In the genomic region with DNA sequence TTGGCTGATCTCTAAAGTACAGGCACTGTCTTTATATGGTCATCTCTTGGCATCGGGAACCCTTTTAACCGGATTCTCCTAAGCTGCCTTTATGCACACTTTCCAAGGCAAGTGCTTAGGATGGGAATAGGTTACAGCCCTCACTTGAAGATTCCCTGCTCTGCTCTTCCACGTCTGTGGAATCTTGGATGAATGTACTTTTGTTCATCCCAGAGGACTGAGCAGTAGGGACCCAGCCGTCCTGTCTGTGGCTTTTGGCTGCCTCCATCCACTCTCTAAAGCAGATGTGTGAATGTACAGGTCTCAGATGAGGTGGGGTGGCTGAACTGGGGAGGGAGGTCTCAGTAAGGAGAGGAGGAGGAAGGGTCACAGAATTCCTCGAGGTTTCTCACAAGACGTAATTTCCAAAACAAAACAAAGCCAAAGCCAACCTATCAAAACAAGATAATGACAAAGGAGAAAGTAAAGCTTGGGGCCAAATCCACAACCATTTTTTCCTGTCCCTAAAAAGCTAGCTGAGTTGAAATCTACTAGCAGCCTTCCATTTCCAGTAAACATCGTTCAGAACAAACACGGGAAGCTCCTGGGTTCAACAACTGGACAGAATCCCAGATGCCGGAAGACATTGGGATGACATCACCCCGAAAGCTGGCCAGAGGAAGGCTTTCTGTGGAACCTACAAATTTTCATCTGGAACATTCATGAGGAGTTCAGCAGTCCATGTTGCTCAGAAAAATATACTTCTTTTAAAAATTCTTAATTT, we compare ENCODE assay signal across 11 mouse cellular contexts. TPM values are rescaled to one million over a fixed set of nuclear protein-coding genes. Genes with fewer than 3 reads are reported as not detected.
DNase-seq lines count a peak whose midpoint lies in the region; ATAC-seq and TF ChIP-seq lines count a peak whose summit lies in the region.
"Had no signal": no experiment of that assay in that cellular context is flagged by ENCODE, and none has a peak within 500 bp of the region (broad histone marks: within the 10 kb centered on the region; RNA-seq: fewer than 3 reads in every experiment).

No protein-coding gene starts in this region.

- ATAC-seq in liver, embryonic 11.5 days (replicated peaks; ENCODE audit: low FRiP score): no peak
- ATAC-seq in heart, embryonic 14.5 days (ENCODE audit: insufficient number of reproducible peaks, insufficient read depth, low FRiP score, low read depth): peak; percentile 31
- peak; percentile 57; the same call in 1 of the 2 replicates for ATAC-seq in stomach, embryonic 16.5 days (ENCODE audit: insufficient read depth, low FRiP score)

- H3K36me3 ChIP-seq in liver, adult 2 months (ENCODE audit: control insufficient read depth, insufficient read depth, low read length): no peaks in the 10 kb centered on the region
- no peaks in the 10 kb centered on the region for H3K36me3 ChIP-seq in liver, embryonic 11.5 days (ENCODE audit: control insufficient read depth, insufficient read depth, low read length)
- H3K36me3 ChIP-seq in heart, embryonic 14.5 days (ENCODE audit: control insufficient read depth, insufficient read depth, low read length): no peaks in the 10 kb centered on the region
- H3K36me3 ChIP-seq in stomach, embryonic 16.5 days (ENCODE audit: control insufficient read depth, insufficient read depth, low read length): no peaks in the 10 kb centered on the region
- H3K36me3 ChIP-seq: midbrain, embryonic 10.5 days had no signal

- H3K27me3 ChIP-seq in liver, adult 2 months (ENCODE audit: control insufficient read depth, insufficient read depth, low read length): no peaks in the 10 kb centered on the region
- no peaks in the 10 kb centered on the region for H3K27me3 ChIP-seq in liver, embryonic 11.5 days (replicated peaks; ENCODE audit: control insufficient read depth, insufficient read depth, low read length)
- no peaks in the 10 kb centered on the region for H3K27me3 ChIP-seq in heart, embryonic 14.5 days (ENCODE audit: control insufficient read depth, insufficient read depth, low read length)
- no peaks in the 10 kb centered on the region for H3K27me3 ChIP-seq in stomach, embryonic 16.5 days (ENCODE audit: control insufficient read depth, insufficient read depth, low read length)

- H3K4me2 ChIP-seq in liver, embryonic 11.5 days: no peak overlapping the region
- H3K4me2 ChIP-seq in heart, embryonic 14.5 days (ENCODE audit: low read length): no peak overlapping the region
- H3K4me2 ChIP-seq in stomach, embryonic 16.5 days (ENCODE audit: low read depth, low read length): peak overlapping the region; percentile 21; the same call in 1 of the 2 replicates

- H3K79me2 ChIP-seq in liver, adult 2 months (ENCODE audit: control insufficient read depth, insufficient read depth, low read length): no peaks in the 10 kb centered on the region

- no peaks in the 10 kb centered on the region for H3K9me3 ChIP-seq in liver, embryonic 11.5 days (ENCODE audit: control insufficient read depth, low read length)
- H3K9me3 ChIP-seq in heart, embryonic 14.5 days (ENCODE audit: control insufficient read depth, low read length): no peaks in the 10 kb centered on the region
- no peaks in the 10 kb centered on the region for H3K9me3 ChIP-seq in stomach, embryonic 16.5 days (replicated peaks; ENCODE audit: control insufficient read depth, low read length)
- H3K9me3 ChIP-seq: midbrain, embryonic 10.5 days had no signal

- no peak for TF ChIP-seq CTCF in liver, adult 2 months (IDR thresholded peaks at IDR 0.05; ENCODE audit: low read depth, low read length)

- 53% methylated on average over 10 of the region's 10 CpGs for WGBS in liver, adult 2 months
- WGBS in liver, embryonic 11.5 days: 73% methylated on average over 10 of the region's 10 CpGs
- WGBS in heart, embryonic 14.5 days: 46% methylated on average over 10 of the region's 10 CpGs
- WGBS in stomach, embryonic 16.5 days: 38% methylated on average over 10 of the region's 10 CpGs

- peak; percentile 37 for DNase-seq in liver, adult 2 months (ENCODE audit: extremely low read depth, low read depth, low spot score)
- DNase-seq in liver, embryonic 11.5 days (ENCODE audit: low spot score): no peak
- DNase-seq in kidney, postnatal 36 days: peak; percentile 41 to 66
- DNase-seq in right cerebral cortex, postnatal 14 days: no peak
- DNase-seq in right cerebral cortex, postnatal 36 days (ENCODE audit: low spot score in 2 of 2): no peak
- DNase-seq in yolk sac, embryonic 10.5 days (ENCODE audit: low spot score): no peak
- DNase-seq: retina, postnatal 1 day had no signal

- no peak overlapping the region for H3K4me3 ChIP-seq in liver, adult 2 months (ENCODE audit: insufficient read depth, low read depth, low read length)
- no peak overlapping the region for H3K4me3 ChIP-seq in liver, embryonic 11.5 days (ENCODE audit: low read depth, low read length)
- no peak overlapping the region for H3K4me3 ChIP-seq in heart, embryonic 14.5 days (ENCODE audit: control insufficient read depth in 1 of 2, insufficient read depth in 1 of 2, low read depth in 1 of 2, low read length in 2 of 2)
- no peak overlapping the region for H3K4me3 ChIP-seq in stomach, embryonic 16.5 days (replicated peaks; ENCODE audit: low read length)
- H3K4me3 ChIP-seq: layer of hippocampus, adult 2 months; midbrain, embryonic 10.5 days had no signal

- H3K4me1 ChIP-seq in liver, adult 2 months (ENCODE audit: control insufficient read depth, insufficient read depth, low read length): peaks cover 5% of the 10 kb centered on the region
- H3K4me1 ChIP-seq in liver, embryonic 11.5 days (replicated peaks; ENCODE audit: control insufficient read depth, insufficient read depth, low read length): no peaks in the 10 kb centered on the region
- H3K4me1 ChIP-seq in heart, embryonic 14.5 days (ENCODE audit: control insufficient read depth in 2 of 2, insufficient read depth in 2 of 2, low read length in 2 of 2): peaks cover 11 to 22% of the 10 kb centered on the region in 2 experiments
- H3K4me1 ChIP-seq in stomach, embryonic 16.5 days (ENCODE audit: control insufficient read depth, insufficient read depth, low read length): peaks cover 11% of the 10 kb centered on the region
- H3K4me1 ChIP-seq: midbrain, embryonic 10.5 days had no signal

- H3K9ac ChIP-seq in liver, adult 2 months (ENCODE audit: low read depth, low read length): no peak overlapping the region
- no peak overlapping the region for H3K9ac ChIP-seq in liver, embryonic 11.5 days (ENCODE audit: low read depth, low read length)
- no peak overlapping the region for H3K9ac ChIP-seq in heart, embryonic 14.5 days (ENCODE audit: low read length)
- H3K9ac ChIP-seq in stomach, embryonic 16.5 days (ENCODE audit: low read length): peak overlapping the region; percentile 36

- no peak for TF ChIP-seq POLR2A in liver, adult 2 months (IDR thresholded peaks at IDR 0.05; ENCODE audit: extremely low read depth, insufficient read depth, low read length)

- peak overlapping the region; percentile 79 for H3K27ac ChIP-seq in liver, adult 2 months (replicated peaks; ENCODE audit: insufficient read depth, low read depth, low read length)
- no peak overlapping the region for H3K27ac ChIP-seq in liver, embryonic 11.5 days (ENCODE audit: low read depth, low read length)
- H3K27ac ChIP-seq in heart, embryonic 14.5 days (replicated peaks in 1 of 2; ENCODE audit: control insufficient read depth in 1 of 2, insufficient read depth in 1 of 2, low read depth in 2 of 2, low read length in 2 of 2): peak overlapping the region; percentile 74 to 86
- H3K27ac ChIP-seq in stomach, embryonic 16.5 days (ENCODE audit: low read length): peak overlapping the region; percentile 90
- H3K27ac ChIP-seq: layer of hippocampus, adult 2 months; midbrain, embryonic 10.5 days had no signal

RNA-seq across cellular contexts. Expression of a gene that starts 18.4 kb away (rescaled TPM):
- 2.6 and 5.8 TPM in 2 replicates for total RNA-seq in liver, adult 2 months (2014; rRNA removed)
- polyA plus RNA-seq in liver, adult 2 months (2012; rRNA removed): 5.2 and 7.2 TPM in 2 replicates
- polyA plus RNA-seq in liver, embryonic 11.5 days (2014; fragmentation: Nextera tagmentation; extraction: Ambion mirVana): 13.1 TPM in 2 replicates
- polyA plus RNA-seq in heart, embryonic 14.5 days (2014; fragmentation: Nextera tagmentation; extraction: Ambion mirVana): 19.5 and 23.3 TPM in 2 replicates
- 9.1 and 13.7 TPM in 2 replicates for polyA plus RNA-seq in stomach, embryonic 16.5 days (2015; fragmentation: Nextera tagmentation; extraction: Ambion mirVana)

RNA-seq across cellular contexts. Expression of a gene that starts 37.5 kb away (rescaled TPM):
- 49.1 and 57.6 TPM in 2 replicates for total RNA-seq in liver, adult 2 months (2014; rRNA removed)
- polyA plus RNA-seq in liver, adult 2 months (2012; rRNA removed): 31.2 and 31.7 TPM in 2 replicates
- polyA plus RNA-seq in liver, embryonic 11.5 days (2014; fragmentation: Nextera tagmentation; extraction: Ambion mirVana): 41.8 and 43.0 TPM in 2 replicates
- polyA plus RNA-seq in heart, embryonic 14.5 days (2014; fragmentation: Nextera tagmentation; extraction: Ambion mirVana): 24.6 and 30.3 TPM in 2 replicates
- polyA plus RNA-seq in stomach, embryonic 16.5 days (2015; fragmentation: Nextera tagmentation; extraction: Ambion mirVana): 146 and 153 TPM in 2 replicates

Comparison
In these comparisons a context has a peak if more than half of its experiments do, and no peak if none do; other contexts are left out.
1. DNase-seq: peak in liver, adult 2 months (single experiment) and kidney, postnatal 36 days (2 of 2); none in liver, embryonic 11.5 days (single experiment), right cerebral cortex, postnatal 14 days (single experiment), right cerebral cortex, postnatal 36 days (0 of 2) and yolk sac, embryonic 10.5 days (single experiment).